Mouse (Mus musculus): ENCODE data around the gene Gm6899.

DNA sequence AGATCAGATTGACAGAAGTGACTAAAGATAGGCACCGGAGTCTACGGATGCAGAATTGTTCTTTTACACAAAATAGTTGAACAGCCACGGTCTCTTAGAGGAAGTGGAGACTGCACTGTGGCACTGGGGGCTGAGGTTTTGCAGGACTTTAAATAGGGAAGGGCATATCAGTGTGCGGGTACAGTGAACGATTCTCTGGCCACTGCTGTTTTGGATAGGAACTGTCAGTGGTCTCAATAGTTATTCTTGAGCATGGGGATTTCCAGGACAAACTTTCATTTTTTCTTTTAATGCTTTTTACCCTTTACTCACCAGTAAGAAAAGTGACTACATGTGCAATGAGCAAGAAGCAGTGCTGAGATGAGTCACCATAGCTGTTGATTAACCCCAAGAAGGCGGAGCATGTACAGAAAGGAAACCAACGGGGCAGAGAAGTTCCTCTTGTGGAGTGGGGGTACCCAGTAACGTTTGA, 47.3 kb downstream of the Gm6899 start:
- no peak for TF ChIP-seq POLR2A (IDR thresholded peaks at IDR 0.05; ENCODE audit: insufficient read depth, low read length)
- TF ChIP-seq CTCF (IDR thresholded peaks at IDR 0.05; ENCODE audit: low read depth, low read length), result no peak
- TF ChIP-seq EP300 (IDR thresholded peaks at IDR 0.05; ENCODE audit: insufficient read depth, low read depth, low read length), result no peak
